Mouse (Mus musculus): ENCODE results near the gene B3gat1. TPM values are rescaled to one million over a fixed set of nuclear protein-coding genes. Genes with fewer than 3 reads are reported as not detected.

B3gat1 gene
- polyA plus RNA-seq, 1 experiment, result not detected

DNA sequence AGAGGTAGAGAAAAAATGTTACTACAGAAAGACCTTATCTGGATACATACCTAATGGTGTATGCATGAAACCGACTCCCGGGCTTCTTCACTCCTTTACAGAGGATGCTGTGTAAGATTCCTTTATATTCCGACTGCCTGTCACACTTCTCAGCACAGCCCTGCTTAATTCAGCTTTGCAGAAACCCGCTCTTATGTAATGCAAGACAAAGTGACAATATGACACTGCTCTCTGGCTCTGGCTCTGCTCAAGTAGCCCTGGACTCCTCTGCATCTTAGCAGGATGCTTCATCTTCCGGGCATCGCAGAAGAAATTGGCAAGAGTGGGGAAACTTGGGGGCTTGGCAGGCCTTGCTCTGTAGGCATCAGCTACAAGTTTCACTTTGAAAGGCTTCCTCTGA, 28.9 kb downstream of the B3gat1 start:
- Histone ChIP-seq H3K4me3 (no peak overlapping the region), H3ac (ENCODE audit: control insufficient read depth, insufficient read length) (no peak overlapping the region), H3K27me3 (ENCODE audit: control insufficient read depth, insufficient read depth, insufficient read length) (no peaks in the 10 kb centered on the region), H3K79me2 (ENCODE audit: control insufficient read depth, insufficient read depth) (no peaks in the 10 kb centered on the region), H3K4me2 (ENCODE audit: low read depth) (no peak overlapping the region), H3K36me3 (ENCODE audit: control insufficient read depth, insufficient read depth) (no peaks in the 10 kb centered on the region)
- no peak for TF ChIP-seq TCF3 (IDR thresholded peaks at IDR 0.05; ENCODE audit: insufficient read length, low read depth)
- TF ChIP-seq MYOD1 (IDR thresholded peaks at IDR 0.05; ENCODE audit: control insufficient read depth in 1 of 3, insufficient read length in 2 of 3, low read depth in 2 of 3), result no peak
- no peak for TF ChIP-seq POLR2AphosphoS2 (IDR thresholded peaks at IDR 0.05; ENCODE audit: insufficient read length, low read depth)
- no peak for TF ChIP-seq USF1 (IDR thresholded peaks at IDR 0.05; ENCODE audit: low read depth)
- TF ChIP-seq REST (IDR thresholded peaks at IDR 0.05; ENCODE audit: insufficient read depth, insufficient read length), result no peak
- no peak for TF ChIP-seq POLR2A (IDR thresholded peaks at IDR 0.05; ENCODE audit: insufficient read length, low read depth)
- TF ChIP-seq MYOG (IDR thresholded peaks at IDR 0.05; ENCODE audit: control insufficient read depth in 1 of 3, insufficient read depth in 1 of 3, insufficient read length in 2 of 3, low read depth in 2 of 3), result no peak
- TF ChIP-seq MAX (IDR thresholded peaks at IDR 0.05; ENCODE audit: low read depth), result no peak
- no peak for TF ChIP-seq CEBPB (IDR thresholded peaks at IDR 0.05; ENCODE audit: insufficient read depth, poor library complexity, severe bottlenecking)
- TF ChIP-seq E2F4 (IDR thresholded peaks at IDR 0.05; ENCODE audit: insufficient read depth), result no peak
- no peak for TF ChIP-seq SRF (IDR thresholded peaks at IDR 0.05; ENCODE audit: control insufficient read depth, insufficient read length, low read depth)
- TF ChIP-seq TCF12 (IDR thresholded peaks at IDR 0.05; ENCODE audit: insufficient read depth, poor library complexity, severe bottlenecking), result no peak

DNA sequence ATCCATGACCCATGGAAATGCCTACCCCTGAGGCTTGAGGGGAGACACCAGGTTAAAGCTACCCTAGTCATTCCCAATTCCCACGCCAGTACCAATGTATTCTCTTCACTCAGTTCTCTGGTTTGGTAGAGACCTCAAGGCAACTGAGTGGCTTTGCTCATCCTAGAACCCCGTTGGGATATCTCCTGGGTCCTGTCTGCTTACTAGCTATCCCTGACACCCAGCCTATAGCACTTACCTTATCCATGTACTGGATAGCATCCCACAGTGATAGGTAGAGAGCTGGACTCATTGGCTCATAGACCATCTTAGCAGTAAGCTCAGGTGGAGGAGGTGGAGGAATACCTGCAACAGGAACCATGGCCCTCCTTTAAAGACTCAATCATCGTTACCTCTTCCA, 34.7 kb downstream of the B3gat1 start:
- no peak for TF ChIP-seq POLR2A (IDR thresholded peaks at IDR 0.05; ENCODE audit: insufficient read length, low read depth)
- no peak for TF ChIP-seq MYOD1 (IDR thresholded peaks at IDR 0.05; ENCODE audit: control insufficient read depth in 1 of 3, insufficient read length in 2 of 3, low read depth in 2 of 3)
- no peak for TF ChIP-seq MAX (IDR thresholded peaks at IDR 0.05; ENCODE audit: low read depth)
- no peak for TF ChIP-seq REST (IDR thresholded peaks at IDR 0.05; ENCODE audit: insufficient read depth, insufficient read length)
- no peak for TF ChIP-seq CEBPB (IDR thresholded peaks at IDR 0.05; ENCODE audit: insufficient read depth, poor library complexity, severe bottlenecking)
- TF ChIP-seq MYOG (IDR thresholded peaks at IDR 0.05; ENCODE audit: control insufficient read depth in 1 of 3, insufficient read depth in 1 of 3, insufficient read length in 2 of 3, low read depth in 2 of 3), result no peak
- no peak for TF ChIP-seq USF1 (IDR thresholded peaks at IDR 0.05; ENCODE audit: low read depth)
- no peak for TF ChIP-seq TCF12 (IDR thresholded peaks at IDR 0.05; ENCODE audit: insufficient read depth, poor library complexity, severe bottlenecking)
- no peak for TF ChIP-seq E2F4 (IDR thresholded peaks at IDR 0.05; ENCODE audit: insufficient read depth)
- no peak for TF ChIP-seq SRF (IDR thresholded peaks at IDR 0.05; ENCODE audit: control insufficient read depth, insufficient read length, low read depth)
- H3K4me2 ChIP-seq (ENCODE audit: low read depth), result no peak overlapping the region
- no peak overlapping the region for H3ac ChIP-seq (ENCODE audit: control insufficient read depth, insufficient read length)
- no peak overlapping the region for H3K4me3 ChIP-seq
- no peaks in the 10 kb centered on the region for H3K27me3 ChIP-seq (ENCODE audit: control insufficient read depth, insufficient read depth, insufficient read length)
- no peaks in the 10 kb centered on the region for H3K79me2 ChIP-seq (ENCODE audit: control insufficient read depth, insufficient read depth)
- H3K36me3 ChIP-seq (ENCODE audit: control insufficient read depth, insufficient read depth), result no peaks in the 10 kb centered on the region

DNA sequence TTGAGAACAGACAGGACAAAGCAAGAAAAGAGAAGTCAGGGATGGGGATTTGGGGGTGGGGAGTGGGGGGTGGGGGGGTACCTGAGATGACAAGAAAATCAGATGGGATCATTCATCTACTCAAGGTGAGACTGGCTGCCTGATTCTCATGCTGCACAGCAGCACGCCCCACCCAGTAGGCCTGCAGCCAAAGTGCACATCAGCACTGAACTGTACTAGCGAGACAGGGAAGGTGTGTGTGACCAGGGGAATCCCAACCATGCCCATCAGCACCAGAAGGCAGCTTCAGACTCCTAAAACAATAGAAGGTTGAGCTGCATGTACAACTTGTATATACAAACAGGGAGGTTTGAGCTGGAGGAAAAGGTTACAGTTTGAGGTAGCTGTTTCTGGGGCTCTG, 42.2 kb downstream of the B3gat1 start:
- H3K79me2 ChIP-seq (ENCODE audit: control insufficient read depth, insufficient read depth), result no peaks in the 10 kb centered on the region
- no peak overlapping the region for H3K4me3 ChIP-seq
- no peak for TF ChIP-seq MYOG (IDR thresholded peaks at IDR 0.05; ENCODE audit: control insufficient read depth in 1 of 3, insufficient read depth in 1 of 3, insufficient read length in 2 of 3, low read depth in 2 of 3)
- TF ChIP-seq E2F4 (IDR thresholded peaks at IDR 0.05; ENCODE audit: insufficient read depth), result no peak
- no peak for TF ChIP-seq POLR2A (IDR thresholded peaks at IDR 0.05; ENCODE audit: insufficient read length, low read depth)
- no peak for TF ChIP-seq MAX (IDR thresholded peaks at IDR 0.05; ENCODE audit: low read depth)
- TF ChIP-seq SRF (IDR thresholded peaks at IDR 0.05; ENCODE audit: control insufficient read depth, insufficient read length, low read depth), result no peak
- no peak for TF ChIP-seq POLR2AphosphoS2 (IDR thresholded peaks at IDR 0.05; ENCODE audit: insufficient read length, low read depth)
- TF ChIP-seq MYOD1 (IDR thresholded peaks at IDR 0.05; ENCODE audit: control insufficient read depth in 1 of 3, insufficient read length in 2 of 3, low read depth in 2 of 3), result no peak
- no peak for TF ChIP-seq REST (IDR thresholded peaks at IDR 0.05; ENCODE audit: insufficient read depth, insufficient read length)
- no peak for TF ChIP-seq TCF3 (IDR thresholded peaks at IDR 0.05; ENCODE audit: insufficient read length, low read depth)
- H3K4me2 ChIP-seq (ENCODE audit: low read depth), result no peak overlapping the region
- H3K36me3 ChIP-seq (ENCODE audit: control insufficient read depth, insufficient read depth), result no peaks in the 10 kb centered on the region
- H3ac ChIP-seq (ENCODE audit: control insufficient read depth, insufficient read length), result no peak overlapping the region
- no peaks in the 10 kb centered on the region for H3K27me3 ChIP-seq (ENCODE audit: control insufficient read depth, insufficient read depth, insufficient read length)

DNA sequence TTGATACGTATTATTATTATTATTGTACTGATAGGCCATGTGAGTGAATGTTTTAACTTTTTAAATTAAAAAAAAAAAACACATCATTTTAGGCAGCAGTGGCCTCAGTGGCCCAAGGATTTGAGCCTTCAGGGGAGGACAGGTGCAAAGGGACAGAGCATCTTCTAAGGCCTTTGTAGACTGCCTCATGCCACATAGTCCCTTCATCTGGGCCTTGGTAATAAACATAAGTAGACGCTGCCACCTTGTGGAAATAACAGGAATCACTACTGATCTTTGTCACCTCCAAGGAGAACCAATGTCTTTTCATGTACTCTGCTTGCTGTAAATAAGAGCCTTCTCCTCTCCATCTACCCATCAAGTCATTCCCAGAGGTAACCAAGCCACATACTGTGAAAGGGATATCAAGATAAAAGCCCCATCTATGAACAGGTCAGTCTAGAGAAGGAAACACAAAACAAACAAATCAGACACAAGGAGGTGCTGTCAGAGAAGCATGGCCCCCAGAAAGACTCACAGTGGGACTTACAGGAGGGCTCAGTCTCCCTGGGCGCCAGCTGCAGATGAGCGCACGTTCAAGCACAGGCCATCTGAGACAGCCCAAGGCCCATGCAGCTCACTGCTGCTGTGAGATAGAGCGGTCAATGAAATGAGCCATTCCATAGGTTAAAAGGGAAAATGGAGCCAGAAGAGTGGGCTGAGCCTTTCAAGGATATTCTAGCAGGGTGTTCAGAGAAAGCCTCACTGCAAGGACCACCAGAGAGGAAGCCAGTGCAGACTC, 42.8 kb downstream of the B3gat1 start:
- TF ChIP-seq TCF3 (IDR thresholded peaks at IDR 0.05; ENCODE audit: insufficient read length, low read depth), result no peak
- no peak for TF ChIP-seq POLR2A (IDR thresholded peaks at IDR 0.05; ENCODE audit: insufficient read length, low read depth)
- no peak for TF ChIP-seq CEBPB (IDR thresholded peaks at IDR 0.05; ENCODE audit: insufficient read depth, poor library complexity, severe bottlenecking)
- TF ChIP-seq TCF12 (IDR thresholded peaks at IDR 0.05; ENCODE audit: insufficient read depth, poor library complexity, severe bottlenecking), result no peak
- no peak for TF ChIP-seq MYOG (IDR thresholded peaks at IDR 0.05; ENCODE audit: control insufficient read depth in 1 of 3, insufficient read depth in 1 of 3, insufficient read length in 2 of 3, low read depth in 2 of 3)
- TF ChIP-seq USF1 (IDR thresholded peaks at IDR 0.05; ENCODE audit: low read depth), result no peak
- no peak for TF ChIP-seq REST (IDR thresholded peaks at IDR 0.05; ENCODE audit: insufficient read depth, insufficient read length)
- TF ChIP-seq SRF (IDR thresholded peaks at IDR 0.05; ENCODE audit: control insufficient read depth, insufficient read length, low read depth), result no peak
- no peak for TF ChIP-seq MAX (IDR thresholded peaks at IDR 0.05; ENCODE audit: low read depth)
- TF ChIP-seq POLR2AphosphoS2 (IDR thresholded peaks at IDR 0.05; ENCODE audit: insufficient read length, low read depth), result no peak
- no peak for TF ChIP-seq MYOD1 (IDR thresholded peaks at IDR 0.05; ENCODE audit: control insufficient read depth in 1 of 3, insufficient read length in 2 of 3, low read depth in 2 of 3)
- TF ChIP-seq E2F4 (IDR thresholded peaks at IDR 0.05; ENCODE audit: insufficient read depth), result no peak
- no peaks in the 10 kb centered on the region for H3K27me3 ChIP-seq (ENCODE audit: control insufficient read depth, insufficient read depth, insufficient read length)
- H3K4me3 ChIP-seq, result no peak overlapping the region
- H3K79me2 ChIP-seq (ENCODE audit: control insufficient read depth, insufficient read depth), result no peaks in the 10 kb centered on the region
- H3K4me2 ChIP-seq (ENCODE audit: low read depth), result no peak overlapping the region
- H3ac ChIP-seq (ENCODE audit: control insufficient read depth, insufficient read length), result no peak overlapping the region
- no peaks in the 10 kb centered on the region for H3K36me3 ChIP-seq (ENCODE audit: control insufficient read depth, insufficient read depth)

Measured in myocyte (in vitro differentiated cells).